Mouse (Mus musculus): ENCODE measurements around the gene Mgat5. TPM values are rescaled to one million over a fixed set of nuclear protein-coding genes. Genes with fewer than 3 reads are reported as not detected.
A peak's percentile ranks its signal among the peaks of the same experiment; 100 is the strongest.

Gene Mgat5
- total RNA-seq, 4 experiments from 2014 or later = 0.44 to 0.99 (median 0.85) TPM

GRCm38 (mm10) chr1:127425021-127425532, 220.3 kb downstream of the Mgat5 start:
- DNase-seq (ENCODE audit: low spot score in 2 of 2) = no peak

DNA sequence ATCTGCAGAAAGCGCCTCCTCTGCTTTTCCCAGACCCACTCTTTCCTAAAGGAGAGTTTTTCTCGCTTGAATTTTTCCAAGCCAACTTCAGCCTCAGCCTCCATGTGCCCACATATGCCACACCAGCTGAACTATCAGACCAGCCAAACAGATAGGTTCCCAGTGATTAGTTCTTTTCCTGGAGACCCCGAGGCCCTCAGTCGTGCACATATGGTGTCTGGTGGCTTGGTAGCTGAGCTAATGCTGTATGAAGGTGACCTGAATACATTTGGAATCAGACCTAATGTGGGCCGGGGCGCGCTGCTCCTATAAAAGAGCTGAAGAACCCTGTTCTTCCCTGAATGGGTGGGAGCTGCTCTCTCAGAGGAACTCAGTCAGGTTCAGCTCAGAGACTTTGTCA, 225.5 kb downstream of the Mgat5 start:
- no peak for DNase-seq (ENCODE audit: low spot score in 2 of 2)

GRCm38 (mm10) chr1:127434829-127435228, 230.0 kb downstream of the Mgat5 start:
- DNase-seq (ENCODE audit: low spot score in 2 of 2) = no peak

DNA sequence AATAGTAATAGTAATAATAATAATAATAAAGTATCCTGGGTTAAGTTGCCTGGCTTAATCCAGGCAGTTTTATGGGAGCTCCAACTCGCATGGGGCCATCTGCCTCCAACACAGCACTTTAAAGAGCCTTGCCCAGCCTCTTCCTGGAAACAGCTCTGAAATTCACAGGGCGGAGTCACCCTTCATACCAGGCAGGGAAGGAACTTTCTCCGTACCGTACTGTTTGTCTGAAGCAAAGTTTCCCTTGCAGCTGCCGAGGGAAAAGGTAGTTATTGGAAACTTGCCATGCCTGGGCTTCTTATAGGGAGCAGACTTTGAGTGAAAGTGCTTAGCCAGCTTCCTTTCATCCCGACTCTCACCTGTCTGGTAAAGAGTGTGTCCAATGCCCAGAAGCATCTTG, 232.3 kb downstream of the Mgat5 start:
- DNase-seq (ENCODE audit: low spot score in 2 of 2) = no peak

- no peak for DNase-seq (ENCODE audit: low spot score in 2 of 2)
These were observed 234.7 kb downstream of the Mgat5 start for GRCm38 (mm10) chr1:127439452-127439891.

- no peak for DNase-seq (ENCODE audit: low spot score in 2 of 2)
These were observed 236.2 kb downstream of the Mgat5 start for GRCm38 (mm10) chr1:127441007-127441406.

DNA sequence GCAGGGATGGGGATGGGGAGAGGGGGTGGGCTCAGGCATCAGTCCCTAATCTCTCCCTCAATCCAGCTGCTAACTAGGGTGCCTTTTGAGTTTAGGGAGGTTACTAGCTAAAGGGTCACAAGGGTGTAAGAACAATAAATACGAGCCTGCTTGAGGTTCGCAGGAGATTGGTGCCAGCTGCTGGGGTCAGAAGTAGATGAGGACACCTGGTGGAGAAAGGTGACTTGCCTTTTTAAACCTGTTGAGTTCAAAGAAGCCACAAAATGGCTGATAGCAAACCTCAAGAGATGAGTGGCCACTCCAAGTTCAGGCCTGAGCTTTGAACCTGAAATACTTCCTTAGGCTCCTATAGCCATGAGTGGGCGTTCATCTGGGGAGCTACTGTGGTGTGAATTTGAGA, 236.9 kb downstream of the Mgat5 start:
- DNase-seq (ENCODE audit: low spot score in 2 of 2) = no peak

- DNase-seq (ENCODE audit: low spot score in 2 of 2) = no peak
These were observed 238.4 kb downstream of the Mgat5 start for GRCm38 (mm10) chr1:127442880-127443877.

- DNase-seq (ENCODE audit: low spot score in 2 of 2) = peak in 1 of 2 experiments; percentile 22
These were observed 240.1 kb downstream of the Mgat5 start for GRCm38 (mm10) chr1:127444836-127445485.

DNA sequence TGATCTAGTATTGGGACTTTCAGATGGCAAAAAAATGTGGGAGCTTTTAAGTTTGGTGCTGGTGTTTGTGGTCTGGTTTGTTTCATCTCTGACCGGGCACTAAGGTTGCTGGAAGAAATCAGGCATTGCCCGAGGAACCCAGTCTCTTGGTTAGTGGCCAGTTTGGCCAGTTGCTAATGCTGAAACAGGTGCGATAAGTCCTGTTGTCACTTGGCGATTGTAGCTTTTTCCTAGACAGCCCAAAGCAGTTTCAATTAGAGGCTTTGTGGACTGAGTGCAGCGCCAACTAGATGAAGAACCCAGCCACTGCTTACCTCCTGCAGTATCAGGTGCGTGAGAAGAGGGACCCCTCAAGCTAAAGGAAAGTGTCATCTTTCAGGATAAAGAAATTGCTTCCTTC, 248.6 kb downstream of the Mgat5 start:
- DNase-seq (ENCODE audit: low spot score in 2 of 2) = no peak

GRCm38 (mm10) chr1:127459015-127459451, 254.2 kb downstream of the Mgat5 start:
- peak in 1 of 2 experiments; percentile 14 for DNase-seq (ENCODE audit: low spot score in 2 of 2)

DNA sequence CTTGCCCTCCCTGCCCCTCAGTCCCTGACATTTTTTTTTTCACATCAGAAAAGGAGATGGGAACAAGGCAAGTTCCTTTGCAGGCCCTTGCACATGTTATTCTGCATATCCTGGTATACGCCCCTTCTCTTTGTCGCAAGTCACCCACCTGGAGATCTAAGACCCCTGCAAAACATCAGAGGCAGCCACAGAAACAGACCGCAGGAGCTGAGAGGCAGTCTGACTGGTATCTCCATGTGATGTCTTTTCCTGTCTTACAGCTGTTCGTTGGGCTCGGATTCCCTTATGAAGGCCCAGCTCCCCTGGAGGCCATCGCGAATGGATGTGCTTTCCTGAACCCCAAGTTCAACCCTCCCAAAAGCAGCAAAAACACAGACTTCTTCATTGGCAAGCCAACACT, 254.8 kb downstream of the Mgat5 start:
- DNase-seq (ENCODE audit: low spot score in 2 of 2) = no peak

- no peak for DNase-seq (ENCODE audit: low spot score in 2 of 2)
These were observed 256.2 kb downstream of the Mgat5 start for GRCm38 (mm10) chr1:127461017-127461416.

- no peak for DNase-seq (ENCODE audit: low spot score in 2 of 2)
These were observed 259.2 kb downstream of the Mgat5 start for GRCm38 (mm10) chr1:127464041-127464440.

- no peak for DNase-seq (ENCODE audit: low spot score in 2 of 2)
These were observed 260.5 kb downstream of the Mgat5 start for GRCm38 (mm10) chr1:127465292-127465691.

GRCm38 (mm10) chr1:127467238-127467637, 262.4 kb downstream of the Mgat5 start:
- no peak for DNase-seq (ENCODE audit: low spot score in 2 of 2)

- no peak for DNase-seq (ENCODE audit: low spot score in 2 of 2)
These were observed 265.4 kb downstream of the Mgat5 start for GRCm38 (mm10) chr1:127470175-127470574.

GRCm38 (mm10) chr1:127475756-127476155, 270.9 kb downstream of the Mgat5 start:
- DNase-seq (ENCODE audit: low spot score in 2 of 2) = no peak

DNA sequence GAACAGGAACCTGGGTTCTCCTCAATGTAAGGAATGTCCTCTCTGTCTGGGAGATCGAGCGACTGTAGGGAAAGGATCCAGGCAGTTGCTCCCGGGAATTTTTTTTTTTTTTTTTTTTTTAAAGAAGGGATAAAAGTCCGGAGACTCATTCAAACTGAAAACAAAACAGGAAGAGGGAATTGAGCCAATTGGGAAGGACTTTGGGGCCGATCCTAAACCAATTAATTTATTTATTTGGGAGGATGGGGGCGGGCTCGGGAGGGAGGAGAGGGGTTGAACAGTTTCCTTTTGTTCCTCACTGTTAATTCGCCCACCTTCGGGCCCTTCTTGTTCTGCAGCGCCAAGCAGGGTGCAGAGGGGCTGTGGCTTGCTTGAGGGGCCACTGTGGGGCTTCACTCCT, 278.1 kb downstream of the Mgat5 start:
- no peak for DNase-seq (ENCODE audit: low spot score in 2 of 2)

- DNase-seq (ENCODE audit: low spot score in 2 of 2) = no peak
These were observed 279.4 kb downstream of the Mgat5 start for GRCm38 (mm10) chr1:127484188-127484587.

DNA sequence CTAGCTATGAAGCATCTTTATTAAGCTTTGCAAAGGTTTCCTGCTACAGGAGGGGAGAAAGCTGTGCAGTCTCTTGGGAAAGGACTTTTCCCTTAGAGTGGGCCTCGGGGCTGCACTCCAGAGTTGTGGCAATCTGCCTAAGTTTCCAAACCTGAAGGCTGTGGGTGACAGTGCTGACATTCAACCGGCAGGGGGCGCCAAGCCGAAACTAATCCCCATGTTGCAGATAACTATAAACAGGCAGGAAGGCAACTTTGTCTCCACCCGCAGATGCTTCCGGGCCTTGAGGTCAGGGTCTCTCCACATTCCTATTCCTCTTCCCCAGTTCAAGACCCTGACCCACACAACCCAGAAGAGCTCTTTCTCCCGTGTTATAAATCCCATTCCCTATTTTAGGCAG, 280.0 kb downstream of the Mgat5 start:
- DNase-seq (ENCODE audit: low spot score in 2 of 2) = no peak

- DNase-seq (ENCODE audit: low spot score in 2 of 2) = no peak
These were observed 282.3 kb downstream of the Mgat5 start for GRCm38 (mm10) chr1:127487161-127487560.

Measured in gastrocnemius, adult 8-10 months (tissue).